Mouse (Mus musculus): ENCODE data around the gene Vmn1r56. TPM values are rescaled to one million over a fixed set of nuclear protein-coding genes. Genes with fewer than 3 reads are reported as not detected.
"Not testable (repeated sequence)": the region's sequence is repeated elsewhere in the genome, so short reads cannot be mapped to it uniquely, and the experiment has no call there.

The Vmn1r56 gene
- polyA plus RNA-seq (2012; ENCODE audit: insufficient read depth, insufficient read length, missing spikeins) = not detected in 2 replicates

DNA sequence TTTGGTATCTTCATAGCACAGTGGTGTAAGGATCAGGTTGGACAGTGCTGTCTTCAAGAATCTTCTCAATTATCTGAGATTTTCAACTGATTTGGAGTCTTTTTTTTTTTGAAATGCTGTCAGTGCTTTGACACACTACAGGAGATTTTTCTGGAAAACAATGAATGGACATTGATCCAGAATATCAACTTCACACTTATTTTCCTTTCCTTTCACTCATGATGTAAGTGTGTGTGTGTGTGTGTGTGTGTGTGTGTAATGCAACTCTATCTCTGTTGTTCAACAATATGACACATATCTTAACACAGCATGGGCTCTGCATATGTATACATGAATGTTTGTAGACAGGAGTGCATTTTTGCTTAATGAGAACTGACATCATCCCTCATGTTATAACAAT is at the start of gene Vmn1r56:
Gene Vmn1r56, minus strand, starts transcription at position 101 of the 400 bp plus-strand sequence.
- H3K4me3 ChIP-seq (ENCODE audit: insufficient read depth, low read length); H3K27ac ChIP-seq (ENCODE audit: insufficient read depth, low read depth, low read length); H3K4me1 ChIP-seq (ENCODE audit: control insufficient read depth, insufficient read depth, low read length): not testable (repeated sequence)

DNA sequence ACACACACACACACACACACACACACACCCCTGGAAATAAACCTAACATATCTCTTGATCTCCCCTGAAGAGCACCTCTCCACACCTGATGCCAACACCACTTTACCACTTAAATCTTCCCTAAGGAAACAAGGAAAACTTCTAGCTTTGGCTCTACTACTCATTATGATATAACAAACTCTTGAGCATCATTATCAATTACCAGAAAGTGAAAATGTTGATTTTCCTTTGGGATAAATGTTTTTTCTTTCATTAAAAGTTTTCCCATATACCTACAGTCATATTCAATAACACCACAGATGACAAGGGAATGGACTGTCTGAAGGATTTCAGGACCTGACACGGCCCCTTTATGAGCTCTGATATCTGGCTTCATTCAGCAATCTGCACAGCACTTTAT is 21.6 kb upstream of the Vmn1r56 start, which contains the start of gene Vmn1r57:
Gene Vmn1r57, plus strand, starts transcription at position 301 of the 400 bp plus-strand sequence.
- H3K4me1 ChIP-seq (ENCODE audit: control insufficient read depth, insufficient read depth, low read length); H3K4me3 ChIP-seq (ENCODE audit: insufficient read depth, low read length); H3K27ac ChIP-seq (ENCODE audit: insufficient read depth, low read depth, low read length): not testable (repeated sequence)

DNA sequence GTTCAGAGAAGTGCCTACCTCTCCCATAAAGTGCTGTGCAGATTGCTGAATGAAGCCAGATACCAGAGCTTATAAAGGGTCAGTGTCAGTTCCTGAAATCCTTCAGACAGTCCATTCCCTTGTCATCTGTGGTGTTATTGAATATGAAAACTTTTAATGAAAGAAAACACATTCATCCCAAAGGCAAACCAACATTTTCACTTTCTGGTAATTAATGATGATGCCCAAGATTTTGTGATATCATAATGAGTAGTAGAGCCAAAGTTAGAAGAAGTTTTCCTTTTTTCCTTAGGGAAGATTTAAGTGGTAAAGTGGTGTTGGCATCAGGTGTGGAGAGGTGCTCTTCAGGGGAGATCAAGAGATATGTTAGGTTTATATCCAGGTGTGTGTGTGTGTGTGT is 47.0 kb downstream of the Vmn1r56 start, which contains the start of gene Vmn1r55:
Gene Vmn1r55, minus strand, starts transcription at position 101 of the 400 bp plus-strand sequence.
- not testable (repeated sequence) for H3K4me1 ChIP-seq (ENCODE audit: control insufficient read depth, insufficient read depth, low read length); H3K27ac ChIP-seq (ENCODE audit: insufficient read depth, low read depth, low read length); H3K4me3 ChIP-seq (ENCODE audit: insufficient read depth, low read length)

Other genes with a start within 250 kb of the Vmn1r56 start
- 0.58 TPM in 1 of 2 replicates, not detected in the other for gene Sbk2, start 232.3 kb downstream of the Vmn1r56 start, polyA plus RNA-seq (2012; ENCODE audit: insufficient read depth, insufficient read length, missing spikeins)
- gene Sbk3, start 225.6 kb downstream of the Vmn1r56 start, polyA plus RNA-seq (2012; ENCODE audit: insufficient read depth, insufficient read length, missing spikeins) = not detected in 2 replicates
- gene Zfp579, start 200.6 kb downstream of the Vmn1r56 start, polyA plus RNA-seq (2012; ENCODE audit: insufficient read depth, insufficient read length, missing spikeins) = 33.6 and 34.6 TPM in 2 replicates
- gene Zfp524, start 182.3 kb downstream of the Vmn1r56 start, polyA plus RNA-seq (2012; ENCODE audit: insufficient read depth, insufficient read length, missing spikeins) = 32.9 and 36.4 TPM in 2 replicates
- 20.5 and 23.6 TPM in 2 replicates for gene Fiz1, start 182.1 kb downstream of the Vmn1r56 start, polyA plus RNA-seq (2012; ENCODE audit: insufficient read depth, insufficient read length, missing spikeins)
- gene Gm44973, start 181.3 kb downstream of the Vmn1r56 start, polyA plus RNA-seq (2012; ENCODE audit: insufficient read depth, insufficient read length, missing spikeins) = not detected in 2 replicates
- gene Zfp865, start 176.4 kb downstream of the Vmn1r56 start, polyA plus RNA-seq (2012; ENCODE audit: insufficient read depth, insufficient read length, missing spikeins) = 19.8 and 30.1 TPM in 2 replicates
- 0.43 and 0.61 TPM in 2 replicates for gene Ccdc106, start 176.2 kb downstream of the Vmn1r56 start, polyA plus RNA-seq (2012; ENCODE audit: insufficient read depth, insufficient read length, missing spikeins)
- not detected in 2 replicates for gene 4632433K11Rik, start 162.6 kb downstream of the Vmn1r56 start, polyA plus RNA-seq (2012; ENCODE audit: insufficient read depth, insufficient read length, missing spikeins)
- 2.6 and 3.8 TPM in 2 replicates for gene Zfp784, start 158.3 kb downstream of the Vmn1r56 start, polyA plus RNA-seq (2012; ENCODE audit: insufficient read depth, insufficient read length, missing spikeins)
- 6.1 and 7.7 TPM in 2 replicates for gene Zfp580, start 145.2 kb downstream of the Vmn1r56 start, polyA plus RNA-seq (2012; ENCODE audit: insufficient read depth, insufficient read length, missing spikeins)
- gene U2af2, start 134.6 kb downstream of the Vmn1r56 start, polyA plus RNA-seq (2012; ENCODE audit: insufficient read depth, insufficient read length, missing spikeins) = 151 and 160 TPM in 2 replicates
- gene Epn1, start 116.5 kb downstream of the Vmn1r56 start, polyA plus RNA-seq (2012; ENCODE audit: insufficient read depth, insufficient read length, missing spikeins) = 198 and 202 TPM in 2 replicates
- gene Rfpl4, start 79.8 kb downstream of the Vmn1r56 start, polyA plus RNA-seq (2012; ENCODE audit: insufficient read depth, insufficient read length, missing spikeins) = not detected in 2 replicates
- 1.1 TPM in 1 of 2 replicates, not detected in the other for gene Rasl2-9, start 70.8 kb downstream of the Vmn1r56 start, polyA plus RNA-seq (2012; ENCODE audit: insufficient read depth, insufficient read length, missing spikeins)
- 0.17 TPM in 1 of 2 replicates, not detected in the other for gene Vmn1r55, start 47.1 kb downstream of the Vmn1r56 start, polyA plus RNA-seq (2012; ENCODE audit: insufficient read depth, insufficient read length, missing spikeins)
- gene Vmn1r57, start 21.7 kb upstream of the Vmn1r56 start, polyA plus RNA-seq (2012; ENCODE audit: insufficient read depth, insufficient read length, missing spikeins) = not detected in 2 replicates
- gene Gm5065, start 153.8 kb upstream of the Vmn1r56 start, polyA plus RNA-seq (2012; ENCODE audit: insufficient read depth, insufficient read length, missing spikeins) = not detected in 2 replicates
- not detected in 2 replicates for gene Nlrp2, start 154.3 kb upstream of the Vmn1r56 start, polyA plus RNA-seq (2012; ENCODE audit: insufficient read depth, insufficient read length, missing spikeins)
- not detected in 2 replicates for gene Vmn1r58, start 216.6 kb upstream of the Vmn1r56 start, polyA plus RNA-seq (2012; ENCODE audit: insufficient read depth, insufficient read length, missing spikeins)